Mouse (Mus musculus): Measurements from ENCODE around the gene Ccn5.

DNA sequence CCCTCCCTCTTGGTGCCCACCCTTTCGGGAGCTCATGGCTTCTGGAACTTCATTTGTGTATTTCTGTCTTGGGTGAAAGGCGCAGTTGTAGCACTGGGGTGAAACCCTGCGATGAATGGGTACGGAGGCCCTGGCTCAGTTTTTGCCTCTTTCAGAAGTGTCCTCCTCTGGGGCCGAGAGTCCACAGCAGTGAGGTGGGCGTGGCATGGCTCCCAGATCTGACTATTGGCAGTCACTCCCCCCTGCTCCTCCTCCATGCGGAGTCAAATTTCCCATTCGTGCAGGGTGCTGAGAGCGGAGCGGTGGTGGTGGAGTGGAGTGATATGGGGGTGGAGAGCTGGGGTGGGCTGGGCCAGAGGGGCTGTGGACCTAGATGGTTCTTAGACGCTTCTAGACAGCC lies 3.1 kb downstream of the Ccn5 start:
- TF ChIP-seq POLR2A (IDR thresholded peaks at IDR 0.05; ENCODE audit: low read depth, low read length) = no peak
- TF ChIP-seq CTCF (IDR thresholded peaks at IDR 0.05; ENCODE audit: extremely low read depth, insufficient read length, insufficient replicate concordance, low read depth, low read length) = no peak
